Mouse (Mus musculus): Measurements from ENCODE around the gene Gm2237.
"Not testable (repeated sequence)": the region's sequence is repeated elsewhere in the genome, so short reads cannot be mapped to it uniquely, and the experiment has no call there.

The Gm2237 gene

DNA sequence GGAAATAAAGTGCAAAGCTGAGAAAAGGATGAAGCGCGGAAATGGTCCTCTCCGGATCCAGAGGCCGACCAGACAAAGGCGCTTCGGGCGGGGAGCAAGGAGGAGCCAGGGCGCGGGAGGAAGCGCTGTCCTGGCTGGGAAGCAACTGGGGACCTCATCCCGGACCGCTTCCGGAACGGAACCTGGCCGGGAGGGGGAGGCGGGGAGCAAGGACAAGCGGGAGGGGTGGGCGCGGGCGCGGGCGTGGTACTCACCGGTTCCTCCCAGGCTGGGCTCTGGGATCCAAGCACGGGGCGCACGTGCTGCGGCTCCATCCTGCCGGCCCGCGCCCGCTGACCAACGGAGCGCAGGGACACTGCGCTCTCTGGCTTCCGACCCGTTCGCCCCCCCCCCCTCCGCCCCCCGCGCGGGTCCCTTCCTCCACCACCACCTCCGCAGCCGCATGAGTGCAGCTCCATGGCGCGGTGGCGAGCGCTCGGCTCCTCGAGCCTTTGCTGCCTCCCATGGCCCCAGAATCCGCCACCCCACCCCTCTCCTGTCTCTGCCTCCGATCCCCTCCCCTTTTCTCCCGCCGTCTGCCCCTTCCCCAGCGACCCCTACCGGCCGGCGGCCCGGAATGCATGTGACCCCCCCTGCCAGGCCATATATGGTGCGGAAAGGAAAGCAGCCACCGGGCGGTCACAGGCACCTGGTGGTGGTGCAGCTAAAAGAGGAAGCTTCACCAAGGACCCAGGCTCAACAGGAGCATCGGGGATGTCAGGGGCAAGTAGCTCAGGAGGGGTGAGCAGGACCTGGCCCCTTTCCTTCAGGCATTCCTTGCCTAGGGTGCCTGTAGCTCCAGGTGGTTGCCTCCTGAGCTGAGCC lies at the start of gene Gm2237:
TSS of gene Gm2237 (minus strand) at position 332 of the 864 bp plus-strand sequence.
- ATAC-seq (ENCODE audit: low TSS enrichment): not testable (repeated sequence)

DNA sequence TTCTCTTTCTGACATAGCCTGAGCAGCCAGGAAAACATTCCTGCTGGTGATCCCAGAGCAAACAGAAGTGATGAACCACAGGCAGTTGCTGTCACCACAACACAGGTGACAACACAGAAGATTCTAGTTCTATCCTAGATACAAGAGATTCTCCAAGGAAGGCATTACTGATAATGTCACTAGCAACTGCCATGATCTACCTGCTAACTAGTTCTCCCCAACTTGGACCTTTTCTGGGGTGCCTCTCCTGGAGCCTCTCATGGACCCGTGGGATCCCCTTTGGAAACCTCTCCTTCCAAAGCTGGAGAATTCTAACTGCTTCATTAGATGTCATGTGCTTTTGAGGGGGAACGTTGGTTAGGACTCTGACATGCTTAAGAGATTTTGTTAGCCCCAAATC lies 17.5 kb upstream of the Gm2237 start, which contains the start of gene Gm5458:
TSS of gene Gm5458 (minus strand) at position 101 of the 400 bp plus-strand sequence.
- not testable (repeated sequence) for ATAC-seq (ENCODE audit: low TSS enrichment)

DNA sequence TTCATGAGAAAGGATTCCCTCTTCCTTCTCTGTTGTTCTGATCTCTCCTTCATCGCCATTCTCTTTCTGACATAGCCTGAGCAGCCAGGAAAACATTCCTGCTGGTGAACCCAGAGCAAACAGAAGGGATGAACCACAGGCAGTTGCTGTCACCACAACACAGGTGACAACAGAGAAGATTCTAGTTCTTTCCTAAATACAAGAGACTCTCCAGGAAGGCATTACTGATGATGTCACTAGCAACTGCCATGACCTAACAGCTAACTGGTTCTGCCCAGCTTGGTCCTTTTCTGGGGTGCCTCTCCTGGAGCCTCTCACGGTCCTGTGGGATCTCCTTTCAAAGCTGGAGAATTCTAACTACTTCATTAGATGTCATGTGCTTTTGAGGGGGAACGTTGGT lies 35.1 kb downstream of the Gm2237 start, which contains the start of gene Gm2244:
TSS of gene Gm2244 (minus strand) at position 101 of the 400 bp plus-strand sequence.
- not testable (repeated sequence) for ATAC-seq (ENCODE audit: low TSS enrichment)

Measured in frontal cortex, adult (tissue).